Mouse (Mus musculus): ENCODE results near the gene Ncf1.
A peak's percentile ranks its signal among the peaks of the same experiment; 100 is the strongest.

DNA sequence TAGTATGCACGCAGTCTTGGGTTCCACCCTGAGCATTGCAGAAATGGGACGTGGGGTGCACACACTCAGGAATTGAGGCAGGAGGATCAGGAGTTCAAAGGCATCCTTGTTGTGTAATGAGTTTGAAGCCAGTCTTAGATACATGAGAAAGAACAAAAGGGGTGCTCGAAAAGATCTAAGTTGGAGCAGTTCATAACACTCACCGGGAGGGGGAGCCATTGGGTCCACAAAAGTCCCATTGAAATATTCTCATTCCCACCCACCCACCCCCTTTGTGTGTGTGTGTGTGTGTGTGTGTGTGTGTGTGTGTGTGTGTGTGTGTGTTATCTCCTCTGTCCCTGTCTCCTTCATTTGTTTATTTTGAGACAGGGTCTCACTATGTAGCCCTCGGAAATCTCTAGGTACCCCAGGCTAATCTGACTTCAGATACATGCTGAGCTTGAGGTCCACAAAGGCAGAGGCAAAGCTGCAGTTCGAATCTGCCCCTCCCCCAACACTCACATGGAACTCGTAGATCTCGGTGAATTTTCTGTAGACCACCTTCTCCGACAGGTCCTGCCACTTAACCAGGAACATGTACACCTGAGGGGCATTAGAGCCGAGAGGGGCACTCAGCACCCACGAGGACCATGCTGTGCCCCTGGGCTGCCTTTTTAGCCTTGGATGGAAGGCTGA, 1.7 kb downstream of the Ncf1 start:
- TF ChIP-seq ZC3H11A (IDR thresholded peaks at IDR 0.05; ENCODE audit: low read depth, low read length) = no peak
- TF ChIP-seq CTCF (conservative IDR thresholded peaks at IDR 0.05 in 1 of 2, IDR thresholded peaks at IDR 0.05 in 1 of 2; ENCODE audit: low read depth in 2 of 2, low read length in 2 of 2) = peak; percentile 55 to 67
- no peak for TF ChIP-seq BHLHE40 (IDR thresholded peaks at IDR 0.05; ENCODE audit: low read depth, low read length)
- no peak for TF ChIP-seq POLR2A (IDR thresholded peaks at IDR 0.05; ENCODE audit: low read depth, low read length)
- TF ChIP-seq CHD2 (IDR thresholded peaks at IDR 0.05; ENCODE audit: low read length) = no peak; the same call in 1 of the 2 replicates
- no peak for TF ChIP-seq MYC (IDR thresholded peaks at IDR 0.05; ENCODE audit: low read depth, low read length)
- 0 out of 2 replicates have a peak, but pooled peaks have one; percentile 6 for TF ChIP-seq POLR2AphosphoS2 (IDR thresholded peaks at IDR 0.05; ENCODE audit: low read depth, low read length)
- TF ChIP-seq USF2 (conservative IDR thresholded peaks at IDR 0.05; ENCODE audit: low read depth, low read length) = no peak
- no peak for TF ChIP-seq HCFC1 (IDR thresholded peaks at IDR 0.05; ENCODE audit: low read depth, low read length)
- 0 out of 2 replicates have a peak, but pooled peaks have one; percentile 18 for TF ChIP-seq UBTF (IDR thresholded peaks at IDR 0.05; ENCODE audit: low read depth, low read length)
- TF ChIP-seq MXI1 (IDR thresholded peaks at IDR 0.05; ENCODE audit: low read depth, low read length) = no peak
- no peak for TF ChIP-seq SIN3A (IDR thresholded peaks at IDR 0.05; ENCODE audit: low read length)
- no peak for TF ChIP-seq GABPA (IDR thresholded peaks at IDR 0.05; ENCODE audit: insufficient replicate concordance, low read depth, low read length)
